Mouse (Mus musculus) MEL (cell line): Measurements from ENCODE around the gene Atp4b. TPM values are rescaled to one million over a fixed set of nuclear protein-coding genes. Genes with fewer than 3 reads are reported as not detected.
"Not testable (repeated sequence)": the region's sequence is repeated elsewhere in the genome, so short reads cannot be mapped to it uniquely, and the experiment has no call there.

Experiments
- DNase-seq: peaks from one replicate; pipeline ENCODE4 v3.0.0; 2011; ENCODE audit warnings: low read depth, low spot score
- H3K27ac ChIP-seq: 2 replicates; pipeline ENCODE4 v1.5.1; 2012; ENCODE audit warnings: low read depth, mild to moderate bottlenecking, control low read depth, low read length, moderate library complexity; ENCODE audit not compliant: control insufficient read depth
- H3K27me3 ChIP-seq, 2 experiments: fragments of 150-350 bp in 1 of 2; sonication (generic) in 1 of 2; 2 replicates each; pipeline ENCODE4 v1.6.1; 2012; ENCODE audit warnings: low read length in 2 of 2, mild to moderate bottlenecking in 2 of 2, improper control_type of control experiment in 1 of 2, moderate library complexity in 1 of 2; ENCODE audit not compliant: insufficient read depth in 2 of 2, control insufficient read depth in 1 of 2
- H3K36me3 ChIP-seq, 2 experiments: 2 replicates each; pipeline ENCODE4 v1.6.1; 2012 to 2014; ENCODE audit warnings: low read length in 2 of 2, improper control_type of control experiment in 1 of 2, inconsistent platforms in 1 of 2, mild to moderate bottlenecking in 1 of 2; ENCODE audit not compliant: insufficient read depth in 2 of 2, control insufficient read depth in 1 of 2
- H3K4me1 ChIP-seq, 2 experiments: fragments of 150-350 bp in 1 of 2; sonication (generic) in 1 of 2; 2 replicates each; pipeline ENCODE4 v1.6.1; 2012; ENCODE audit warnings: low read length in 2 of 2, improper control_type of control experiment in 1 of 2, mild to moderate bottlenecking in 1 of 2; ENCODE audit not compliant: insufficient read depth in 2 of 2, control insufficient read depth in 1 of 2
- H3K4me3 ChIP-seq, 2 experiments: fragments of 150-350 bp in 1 of 2; sonication (generic) in 1 of 2; 2 replicates each; pipeline ENCODE4 v1.5.1; 2012; ENCODE audit warnings: low read depth in 2 of 2, low read length in 2 of 2, mild to moderate bottlenecking in 2 of 2, moderate library complexity in 2 of 2, control low read depth in 1 of 2, improper control_type of control experiment in 1 of 2; ENCODE audit not compliant: control insufficient read depth in 1 of 2, insufficient read depth in 1 of 2
- H3K79me2 ChIP-seq: 2 replicates; pipeline ENCODE4 v1.6.1; 2012; ENCODE audit warnings: mild to moderate bottlenecking, low read length, moderate library complexity; ENCODE audit not compliant: control insufficient read depth, poor library complexity, insufficient read depth
- H3K9ac ChIP-seq: 2 replicates; pipeline ENCODE4 v1.6.1; 2012; ENCODE audit warnings: low read depth, mild to moderate bottlenecking, control low read depth, low read length, moderate library complexity; ENCODE audit not compliant: control insufficient read depth, poor library complexity, severe bottlenecking
- H3K9me3 ChIP-seq: fragments of 150-350 bp; sonication (generic); replicated peaks from 2 replicates; pipeline ENCODE4 v1.6.1; 2012; ENCODE audit warnings: mild to moderate bottlenecking, low read length, improper control_type of control experiment, moderate library complexity; ENCODE audit not compliant: insufficient read depth
- BHLHE40 ChIP-seq: IDR thresholded peaks from 2 replicates; pipeline ENCODE4 v1.6.1; 2012; ENCODE audit warnings: low read depth, mild to moderate bottlenecking, inconsistent platforms, low read length, improper control_type of control experiment, borderline replicate concordance
- CHD2 ChIP-seq: IDR thresholded peaks from 2 replicates; pipeline ENCODE4 v1.6.1; 2011; ENCODE audit warnings: low read length, improper control_type of control experiment
- CTCF ChIP-seq, 3 experiments: IDR thresholded peaks in 2 of 3; conservative IDR thresholded peaks in 1 of 3; 2 replicates each; pipeline ENCODE4 v1.5.1; 2011 to 2012; ENCODE audit warnings: low read length in 3 of 3, low read depth in 2 of 3, mild to moderate bottlenecking in 2 of 3, improper control_type of control experiment in 1 of 3, inconsistent platforms in 1 of 3, mixed read lengths in 1 of 3, moderate library complexity in 1 of 3; ENCODE audit not compliant: control insufficient read depth in 1 of 3, insufficient read depth in 1 of 3, poor library complexity in 1 of 3, severe bottlenecking in 1 of 3
- E2F4 ChIP-seq: IDR thresholded peaks from 2 replicates; pipeline ENCODE4 v1.6.1; 2011; ENCODE audit warnings: low read depth, low read length, improper control_type of control experiment, borderline replicate concordance
- EP300 ChIP-seq, 2 experiments: IDR thresholded peaks; 2 replicates each; pipeline ENCODE4 v1.6.1; 2011; ENCODE audit warnings: improper control_type of control experiment in 2 of 2, low read length in 2 of 2, low read depth in 1 of 2, mild to moderate bottlenecking in 1 of 2
- GATA1 ChIP-seq: IDR thresholded peaks from 2 replicates; pipeline ENCODE4 v1.6.1; 2011; ENCODE audit warnings: low read depth, low read length, improper control_type of control experiment
- HCFC1 ChIP-seq: IDR thresholded peaks from 2 replicates; pipeline ENCODE4 v1.6.1; 2012; ENCODE audit warnings: low read depth, mild to moderate bottlenecking, inconsistent platforms, low read length, improper control_type of control experiment, moderate library complexity
- KAT2A ChIP-seq: conservative IDR thresholded peaks from 2 replicates; pipeline ENCODE4 v1.6.1; 2012; ENCODE audit warnings: low read depth, low read length, improper control_type of control experiment, inconsistent platforms
- MAX ChIP-seq: IDR thresholded peaks from 2 replicates; pipeline ENCODE4 v1.6.1; 2011; ENCODE audit warnings: low read length, improper control_type of control experiment
- MEF2A ChIP-seq: IDR thresholded peaks from 2 replicates; pipeline ENCODE4 v1.6.1; 2014; ENCODE audit warnings: low read depth, mild to moderate bottlenecking, inconsistent platforms, low read length, improper control_type of control experiment; ENCODE audit not compliant: poor library complexity, insufficient replicate concordance, severe bottlenecking; ENCODE audit errors: extremely low read depth
- MXI1 ChIP-seq: IDR thresholded peaks from 2 replicates; pipeline ENCODE4 v1.6.1; 2011; ENCODE audit warnings: mild to moderate bottlenecking, low read depth, low read length, improper control_type of control experiment
- MYC ChIP-seq: IDR thresholded peaks from 2 replicates; pipeline ENCODE4 v1.6.1; 2011; ENCODE audit warnings: low read depth, mild to moderate bottlenecking, low read length, improper control_type of control experiment, moderate library complexity
- NELFE ChIP-seq: IDR thresholded peaks from 2 replicates; pipeline ENCODE4 v1.6.1; 2011; ENCODE audit warnings: low read depth, low read length, improper control_type of control experiment
- NRF1 ChIP-seq: IDR thresholded peaks from 2 replicates; pipeline ENCODE4 v1.6.1; 2014; ENCODE audit warnings: low read depth, mild to moderate bottlenecking, inconsistent platforms, low read length, improper control_type of control experiment, moderate library complexity; ENCODE audit not compliant: poor library complexity, insufficient read depth, severe bottlenecking
- POLR2A ChIP-seq, 2 experiments: IDR thresholded peaks; 2 replicates each; pipeline ENCODE4 v1.6.1; 2011 to 2012; ENCODE audit warnings: low read length in 2 of 2, mild to moderate bottlenecking in 2 of 2, control low read depth in 1 of 2, improper control_type of control experiment in 1 of 2, low read depth in 1 of 2, moderate library complexity in 1 of 2; ENCODE audit not compliant: control insufficient read depth in 1 of 2, insufficient read depth in 1 of 2, poor library complexity in 1 of 2
- POLR2AphosphoS2 ChIP-seq: IDR thresholded peaks from 2 replicates; pipeline ENCODE4 v1.6.1; 2011; ENCODE audit warnings: low read length, improper control_type of control experiment
- POLR2AphosphoS5 ChIP-seq: IDR thresholded peaks from 2 replicates; pipeline ENCODE4 v1.6.1; 2012; ENCODE audit warnings: low read depth, borderline replicate concordance, mild to moderate bottlenecking, inconsistent platforms, low read length, moderate library complexity, mixed read lengths
- SIN3A ChIP-seq: IDR thresholded peaks from 2 replicates; pipeline ENCODE4 v1.6.1; 2012; ENCODE audit warnings: low read length, improper control_type of control experiment, inconsistent platforms
- TBP ChIP-seq: IDR thresholded peaks from 2 replicates; pipeline ENCODE4 v1.8.0; 2011; ENCODE audit warnings: low read depth, low read length, improper control_type of control experiment
- UBTF ChIP-seq: IDR thresholded peaks from 2 replicates; pipeline ENCODE4 v1.6.1; 2012; ENCODE audit warnings: low read depth, mild to moderate bottlenecking, inconsistent platforms, low read length, improper control_type of control experiment, moderate library complexity, borderline replicate concordance; ENCODE audit not compliant: insufficient read depth
- USF1 ChIP-seq: IDR thresholded peaks from 2 replicates; pipeline ENCODE4 v1.6.1; 2014; ENCODE audit warnings: low read depth, mild to moderate bottlenecking, inconsistent platforms, low read length, improper control_type of control experiment, moderate library complexity
- ZNF384 ChIP-seq: IDR thresholded peaks from 2 replicates; pipeline ENCODE4 v1.6.1; 2012; ENCODE audit warnings: low read depth, mild to moderate bottlenecking, inconsistent platforms, low read length, improper control_type of control experiment
- polyA plus RNA-seq, 2 experiments: library from polyadenylated mRNA; stranded (reverse) in 1 of 2; unstranded in 1 of 2; fragments of >175 nt in 1 of 2; fragments of >200 nt in 1 of 2; gene quantifications; 2 replicates each; pipeline versions ENCODE4 v1.2.1 to v1.2.4; 2012; ENCODE audit warnings: low replicate concordance in 2 of 2, low read depth in 1 of 2; ENCODE audit not compliant: insufficient read length in 2 of 2, insufficient read depth in 1 of 2, missing spikeins in 1 of 2
- total RNA-seq: library from RNA; depleted of rRNA; stranded (reverse); fragments of 300-350 nt; gene quantifications from 2 replicates; pipeline ENCODE4 v1.2.3, GENCODE M21; 2012

Atp4b gene
- total and polyA plus RNA-seq, 3 experiments, result 0.08 to 0.14 TPM; not detected in 1

- DNase-seq, result peak; percentile 94
- Histone ChIP-seq H3K9me3 (no peaks in the 10 kb centered on the region), H3K27me3 (no peaks in the 10 kb centered on the region), H3K4me3 (peak within 1 kb of the TSS; percentile 80 to 93), H3K79me2 (peaks cover 45% of the 10 kb centered on the region), H3K4me1 (peaks cover 6 to 42% of the 10 kb centered on the region in 2 experiments), H3K27ac (peak within 1 kb of the TSS; percentile 76), H3K9ac (peak within 1 kb of the TSS; percentile 96), H3K36me3 (peaks cover 9 to 43% of the 10 kb centered on the region in 2 experiments)
- TF ChIP-seq E2F4 (peak; percentile 94; the same call in 1 of the 2 replicates), ZNF384 (no peak), MAX (peak; percentile 98), POLR2A (IDR thresholded peaks at IDR 0.05; ENCODE audit: control insufficient read depth in 1 of 2, insufficient read depth in 1 of 2, low read depth in 1 of 2, low read length in 2 of 2, poor library complexity in 1 of 2) (peak; percentile 79 to 83; a peak in 3 of 4 replicates), USF1 (peak; percentile 79), TBP (0 out of 2 replicates have a peak, but pooled peaks have one; percentile 40), CHD2 (no peak), SIN3A (peak; percentile 50; the same call in 1 of the 2 replicates), HCFC1 (peak; percentile 48; the same call in 1 of the 2 replicates), MYC (peak; percentile 99), MXI1 (peak; percentile 95), EP300 (IDR thresholded peaks at IDR 0.05; ENCODE audit: low read depth in 1 of 2, low read length in 2 of 2) (0 out of 4 replicates have a peak, but pooled peaks of 1 of the 2 experiments have one; percentile 6), MEF2A (no peak), UBTF (no peak), NRF1 (peak; percentile 85), NELFE (peak; percentile 56), POLR2AphosphoS5 (peak; percentile 81; the same call in 1 of the 2 replicates), GATA1 (no peak), POLR2AphosphoS2 (peak; percentile 43; the same call in 1 of the 2 replicates)
Observed at GRCm38 (mm10) chr8:13338255-13338860, 58.3 kb downstream of the Atp4b start, which contains the start of gene Tfdp1. Gene Tfdp1 (plus strand): TSS chr8:13338751.

- H3K4me3 ChIP-seq, result no peak overlapping the region
- peak overlapping the region; percentile 72 for H3K9ac ChIP-seq
- TF ChIP-seq MYC (no peak), UBTF (no peak), POLR2A (IDR thresholded peaks at IDR 0.05; ENCODE audit: control insufficient read depth in 1 of 2, insufficient read depth in 1 of 2, low read depth in 1 of 2, low read length in 2 of 2, poor library complexity in 1 of 2) (no peak), KAT2A (no peak), BHLHE40 (no peak), CTCF (IDR thresholded peaks at IDR 0.05 in 2 of 3, conservative IDR thresholded peaks at IDR 0.05 in 1 of 3; ENCODE audit: control insufficient read depth in 1 of 3, insufficient read depth in 1 of 3, low read depth in 2 of 3, low read length in 3 of 3, poor library complexity in 1 of 3, severe bottlenecking in 1 of 3) (no peak), SIN3A (no peak)
- TF ChIP-seq, all 39 proteins: peak for 0
- no peaks in the 10 kb centered on the region for H3K9me3 ChIP-seq
- H3K36me3 ChIP-seq, result peaks cover 9 to 36% of the 10 kb centered on the region in 2 experiments
- DNase-seq, result no peak
- peak overlapping the region; percentile 51 for H3K27ac ChIP-seq
- peaks cover 39% of the 10 kb centered on the region for H3K79me2 ChIP-seq
- peaks cover 6 to 38% of the 10 kb centered on the region in 2 experiments for H3K4me1 ChIP-seq
- H3K27me3 ChIP-seq, result no peaks in the 10 kb centered on the region
Observed at GRCm38 (mm10) chr8:13337678-13338077, 58.9 kb downstream of the Atp4b start.

- H3K4me3 ChIP-seq, DNase-seq, H3K27me3 ChIP-seq, H3K9me3 ChIP-seq: not testable (repeated sequence)
- peaks cover 34% of the 10 kb centered on the region for H3K79me2 ChIP-seq
- H3K9ac ChIP-seq, result peak overlapping the region; percentile 72
- H3K27ac ChIP-seq, result peak overlapping the region; percentile 51; the same call in 1 of the 2 replicates
- H3K36me3 ChIP-seq, result peaks cover 9 to 32% of the 10 kb centered on the region in 2 experiments
- peaks cover 6 to 33% of the 10 kb centered on the region in 2 experiments for H3K4me1 ChIP-seq
Observed at GRCm38 (mm10) chr8:13337245-13337644, 59.4 kb downstream of the Atp4b start.
